Mouse (Mus musculus) neural tube, embryonic 11.5 days (tissue): ENCODE data around the gene Nmral1. TPM values are rescaled to one million over a fixed set of nuclear protein-coding genes. Genes with fewer than 3 reads are reported as not detected.
A peak's percentile ranks its signal among the peaks of the same experiment; 100 is the strongest.

Source experiments
- ATAC-seq: fragments of 200-750 bp; cut with Nextera tagmentation; 2 replicates; pipeline ENCODE4 v1.8.0; 2017; ENCODE audit warnings: moderate number of reproducible peaks, mild to moderate bottlenecking, moderate TSS enrichment, moderate library complexity; ENCODE audit not compliant: insufficient read depth, low FRiP score, low TSS enrichment
- DNase-seq: peaks from one replicate; pipeline ENCODE4 v3.0.0-alpha.2; 2015; ENCODE audit warnings: low spot score
- H3K27ac ChIP-seq: fragments of 300-500 bp; sonication (generic); 2 replicates; pipeline ENCODE4 v1.5.1; 2014; ENCODE audit warnings: low read depth, mild to moderate bottlenecking, low read length
- H3K27me3 ChIP-seq: fragments of 300-500 bp; sonication (generic); 2 replicates; pipeline ENCODE4 v1.6.1; 2014; ENCODE audit warnings: mild to moderate bottlenecking, low read length, mixed read lengths; ENCODE audit not compliant: control insufficient read depth, insufficient read depth
- H3K36me3 ChIP-seq: fragments of 300-500 bp; sonication (generic); 2 replicates; pipeline ENCODE4 v1.6.1; 2014; ENCODE audit warnings: mild to moderate bottlenecking, low read length, moderate library complexity, mixed read lengths; ENCODE audit not compliant: control insufficient read depth, insufficient read depth
- H3K4me1 ChIP-seq: fragments of 300-500 bp; sonication (generic); 2 replicates; pipeline ENCODE4 v1.6.1; 2014; ENCODE audit warnings: low read length, mixed read lengths; ENCODE audit not compliant: control insufficient read depth, insufficient read depth
- H3K4me2 ChIP-seq: fragments of 300-500 bp; sonication (generic); 2 replicates; pipeline ENCODE4 v1.6.1; 2014; ENCODE audit warnings: low read depth, mild to moderate bottlenecking, moderate library complexity
- H3K4me3 ChIP-seq: fragments of 300-500 bp; sonication (generic); 2 replicates; pipeline ENCODE4 v1.5.1; 2014; ENCODE audit warnings: low read depth, low read length
- H3K9ac ChIP-seq: fragments of 300-500 bp; sonication (generic); 2 replicates; pipeline ENCODE4 v1.6.1; 2014; ENCODE audit warnings: mild to moderate bottlenecking, low read length
- H3K9me3 ChIP-seq: fragments of 300-500 bp; sonication (generic); 2 replicates; pipeline ENCODE4 v1.6.1; 2016; ENCODE audit warnings: low read length; ENCODE audit not compliant: control insufficient read depth
- WGBS: fragments of 180-500 bp; shearing (Covaris S2); extraction: QIAGEN DNeasy Blood & Tissue Kit; methylation state at CpG from one replicate; pipeline ENCODE4 v1.1.7; 2014; 5-methylcytosine and 5-hydroxymethylcytosine counted together
- polyA plus RNA-seq: library from polyadenylated mRNA; unstranded; fragments of >200 nt; fragmentation: Nextera tagmentation; extraction: Ambion mirVana; gene quantifications from 2 replicates; pipeline ENCODE4 v1.2.1, GENCODE M21; 2014

Gene Nmral1
- polyA plus RNA-seq, 1 experiment from 2014 or later: 159 TPM

DNA sequence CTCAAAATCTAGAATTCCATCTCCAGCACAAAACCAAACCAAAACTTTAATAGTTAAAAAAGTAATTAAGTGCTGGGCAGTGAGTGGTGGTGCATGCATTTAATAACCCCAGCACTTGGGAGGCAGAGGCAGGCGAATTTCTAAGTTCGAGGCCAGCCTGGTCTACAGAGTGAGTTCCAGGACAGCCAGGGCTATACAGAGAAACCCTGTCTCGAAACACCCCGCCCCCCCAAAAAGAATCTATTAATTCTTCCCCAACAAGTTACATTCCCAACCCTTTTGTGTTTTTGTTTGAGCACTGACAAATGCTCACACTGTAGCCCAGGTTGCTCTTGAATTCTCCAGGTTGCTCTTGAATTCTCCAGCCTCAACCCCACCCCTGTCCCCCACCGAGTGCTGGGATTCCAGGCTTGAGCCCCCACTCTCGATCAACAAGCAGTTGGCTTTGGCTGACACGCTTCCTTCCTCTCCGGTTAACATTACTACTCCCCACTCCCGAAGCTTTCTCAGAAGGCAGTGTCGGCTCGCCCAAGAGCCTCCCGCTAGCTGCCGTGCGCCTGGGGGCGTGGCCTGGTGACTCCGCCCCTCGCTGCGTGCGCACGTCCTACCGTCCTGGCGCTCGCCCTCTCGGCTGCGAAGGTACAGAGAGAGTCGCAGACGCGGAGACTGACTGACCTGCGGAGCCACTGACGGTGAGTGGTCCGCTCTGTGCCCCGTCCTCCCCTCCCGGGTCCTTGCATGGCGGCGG is 6.8 kb upstream of the Nmral1 start, which contains the start of gene Hmox2:
Hmox2 (plus strand) TSS at position 582 of the 748 bp plus-strand sequence.
- ATAC-seq (peak; percentile 93), DNase-seq (peak; percentile 96)
- Histone ChIP-seq H3K9ac (peak within 1 kb of the TSS; percentile 90), H3K36me3 (no peaks in the 10 kb centered on the region), H3K4me1 (peaks cover 6% of the 10 kb centered on the region; the same call in 1 of the 2 replicates), H3K9me3 (no peaks in the 10 kb centered on the region), H3K27me3 (no peaks in the 10 kb centered on the region), H3K4me3 (peak within 1 kb of the TSS; percentile 85), H3K27ac (peak within 1 kb of the TSS; percentile 60; the same call in 1 of the 2 replicates), H3K4me2 (peak within 1 kb of the TSS; percentile 87)
- 6% methylated on average over 35 of the region's 35 CpGs for WGBS

DNA sequence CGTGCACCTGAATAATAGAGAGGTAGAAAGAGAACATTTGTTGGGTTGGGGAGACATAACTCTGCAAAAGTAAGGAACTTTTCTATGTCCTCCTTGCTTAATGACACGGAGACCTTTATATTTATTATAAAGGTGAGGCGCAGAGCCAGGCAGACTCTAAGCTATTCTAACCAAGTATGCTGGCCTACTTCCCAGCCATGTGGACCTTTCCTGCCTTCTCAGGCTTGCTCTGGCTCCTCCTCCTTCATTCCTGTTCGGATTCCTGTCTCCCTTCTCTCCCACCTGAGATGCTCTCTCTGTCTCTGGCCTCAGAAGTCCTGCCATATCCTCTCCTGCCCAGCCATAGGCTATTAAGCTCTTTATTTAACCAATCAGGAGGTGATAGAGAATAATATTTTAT is 6.1 kb upstream of the Nmral1 start:
- no peak overlapping the region for H3K9ac ChIP-seq
- no peak overlapping the region for H3K4me2 ChIP-seq
- DNase-seq (no peak), ATAC-seq (no peak)
- H3K36me3 ChIP-seq: no peaks in the 10 kb centered on the region
- H3K4me1 ChIP-seq: peaks cover 6% of the 10 kb centered on the region; the same call in 1 of the 2 replicates
- no peak overlapping the region for H3K27ac ChIP-seq
- H3K9me3 ChIP-seq: no peaks in the 10 kb centered on the region
- WGBS: 80% methylated on average over 4 of the region's 4 CpGs
- H3K4me3 ChIP-seq: no peak overlapping the region
- no peaks in the 10 kb centered on the region for H3K27me3 ChIP-seq

DNA sequence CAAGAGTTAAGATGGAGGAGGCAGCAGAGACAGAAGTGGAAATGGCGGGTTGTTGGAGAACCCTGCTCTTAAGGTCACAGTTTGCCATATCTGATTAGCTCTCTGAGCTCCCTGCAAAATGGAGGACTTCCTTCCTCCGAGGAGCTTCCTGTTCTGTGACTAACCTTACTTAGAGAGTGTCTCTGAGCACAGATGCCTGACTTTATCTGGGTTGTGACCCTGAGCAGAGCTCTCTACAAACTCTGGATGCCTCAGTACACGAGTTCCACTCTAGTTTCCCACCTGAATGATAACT is 3.7 kb upstream of the Nmral1 start:
- H3K36me3 ChIP-seq: no peaks in the 10 kb centered on the region
- DNase-seq: no peak
- H3K4me1 ChIP-seq: peaks cover 6% of the 10 kb centered on the region; the same call in 1 of the 2 replicates
- no peak overlapping the region for H3K4me3 ChIP-seq
- no peaks in the 10 kb centered on the region for H3K27me3 ChIP-seq
- WGBS: 83% methylated on average over 3 of the region's 3 CpGs
- H3K9me3 ChIP-seq: no peaks in the 10 kb centered on the region
- H3K9ac ChIP-seq: no peak overlapping the region
- no peak for ATAC-seq
- no peak overlapping the region for H3K4me2 ChIP-seq
- no peak overlapping the region for H3K27ac ChIP-seq

DNA sequence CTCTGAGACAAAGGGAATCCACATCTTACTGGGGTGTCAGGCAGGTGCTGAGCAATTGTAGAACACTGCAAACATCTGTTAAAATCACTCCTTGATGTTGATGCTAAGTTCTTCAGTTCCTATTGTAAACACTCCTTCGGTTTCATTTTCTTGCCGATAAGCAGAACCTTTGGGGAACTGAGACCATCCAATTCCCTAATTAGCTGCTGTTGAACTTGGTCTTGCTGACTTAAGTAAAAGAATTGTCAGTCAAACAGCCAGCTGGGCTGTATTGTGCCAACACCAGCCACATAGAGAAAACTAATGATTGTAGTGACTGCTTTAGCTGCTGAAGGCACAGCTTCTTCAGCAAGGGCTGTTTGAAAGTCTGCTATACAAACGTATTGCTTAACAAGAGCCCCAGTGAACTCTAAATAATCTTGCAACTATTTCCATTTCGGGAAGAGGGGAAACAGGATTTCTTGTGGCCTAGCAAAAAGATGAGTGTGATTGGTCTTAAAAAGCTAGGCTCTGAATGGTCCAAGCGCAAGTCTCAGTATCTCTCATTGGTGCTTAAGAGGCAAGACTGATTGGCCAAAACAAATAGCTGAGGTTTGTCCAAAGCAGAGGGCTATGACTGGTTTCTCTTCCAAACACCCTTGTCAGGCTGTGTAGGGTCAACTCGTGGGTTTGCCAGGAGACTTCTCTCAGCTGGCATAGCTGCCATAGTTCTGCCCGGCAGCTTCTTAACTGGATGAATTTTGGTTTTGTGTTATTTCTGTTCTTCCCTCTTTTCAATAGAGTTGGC is 3.2 kb upstream of the Nmral1 start:
- no peaks in the 10 kb centered on the region for H3K9me3 ChIP-seq
- no peaks in the 10 kb centered on the region for H3K36me3 ChIP-seq
- peaks cover 6% of the 10 kb centered on the region for H3K4me1 ChIP-seq
- no peak overlapping the region for H3K4me3 ChIP-seq
- H3K27me3 ChIP-seq: no peaks in the 10 kb centered on the region
- DNase-seq (no peak), ATAC-seq (no peak)
- H3K27ac ChIP-seq: no peak overlapping the region
- WGBS: 82% methylated on average over 7 of the region's 7 CpGs
- no peak overlapping the region for H3K9ac ChIP-seq
- no peak overlapping the region for H3K4me2 ChIP-seq

DNA sequence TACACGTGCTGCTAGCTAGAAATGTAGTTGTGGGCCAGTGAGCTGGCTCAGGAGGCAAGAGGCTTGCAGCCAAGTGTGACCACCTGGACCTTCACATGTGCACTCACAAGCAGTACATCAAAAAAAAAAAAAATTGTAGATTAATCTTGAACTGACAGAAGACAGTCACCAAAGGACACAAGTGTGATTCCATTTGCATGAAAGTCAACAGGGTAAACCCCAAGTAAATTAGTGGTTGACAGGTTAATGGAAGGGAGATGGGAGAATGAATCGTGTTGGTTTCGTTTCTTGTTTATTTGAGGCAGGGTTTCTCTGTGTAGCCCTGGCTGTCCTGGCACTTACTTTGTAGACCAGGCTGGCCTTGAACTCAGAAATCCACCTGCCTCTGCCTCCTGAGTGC is 1.3 kb downstream of the Nmral1 start:
- Histone ChIP-seq H3K27me3 (no peaks in the 10 kb centered on the region), H3K4me3 (peak overlapping the region; percentile 73), H3K4me2 (peak overlapping the region; percentile 60), H3K9me3 (no peaks in the 10 kb centered on the region), H3K9ac (no peak overlapping the region), H3K27ac (no peak overlapping the region), H3K36me3 (peaks cover 24% of the 10 kb centered on the region), H3K4me1 (no peaks in the 10 kb centered on the region; the same call in 1 of the 2 replicates)
- no peak for ATAC-seq
- DNase-seq: no peak
- WGBS: 46% methylated on average over 3 of the region's 3 CpGs

DNA sequence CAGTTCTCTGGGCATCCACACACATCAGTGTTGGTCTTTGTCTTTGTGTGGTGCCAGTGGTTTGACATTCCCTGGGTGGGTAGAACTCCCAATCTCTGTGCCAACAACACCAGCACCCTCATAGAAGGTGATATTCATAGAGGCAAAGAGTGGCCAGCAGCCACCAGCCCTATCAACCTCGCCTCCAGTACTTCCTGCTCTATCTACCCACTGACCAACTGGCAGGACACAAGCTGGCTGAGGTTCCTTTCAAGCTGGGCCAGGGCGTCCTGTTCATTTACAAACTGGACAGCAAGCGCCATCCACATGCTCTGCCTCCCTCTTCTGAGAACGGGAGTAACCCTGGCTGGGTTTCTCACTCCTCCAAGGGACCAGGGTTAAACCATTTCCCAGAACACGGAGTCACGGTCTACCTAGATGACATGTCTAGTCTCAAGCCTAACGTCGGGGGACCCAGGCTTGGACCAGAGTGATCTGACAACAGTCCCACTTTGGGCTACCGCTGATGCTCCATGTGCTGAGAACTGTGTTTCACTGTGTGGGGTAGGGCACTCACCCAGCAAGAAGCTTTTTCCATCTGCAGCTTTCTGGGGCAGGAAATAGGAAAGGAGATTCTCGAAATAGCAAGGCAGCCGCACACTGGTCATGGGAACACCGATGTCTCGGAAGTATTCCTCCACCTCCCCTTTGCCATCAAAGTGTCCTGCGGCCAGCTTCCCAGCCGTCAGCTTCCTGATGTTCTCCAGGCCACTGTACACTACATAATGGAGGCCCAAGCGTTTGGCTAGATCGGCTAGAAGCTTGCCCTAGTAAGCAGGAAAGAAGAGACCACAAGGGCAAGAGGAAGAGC is 5.1 kb downstream of the Nmral1 start:
- H3K36me3 ChIP-seq: peaks cover 27% of the 10 kb centered on the region
- no peak for ATAC-seq
- no peak for DNase-seq
- H3K9me3 ChIP-seq: no peaks in the 10 kb centered on the region
- no peak overlapping the region for H3K9ac ChIP-seq
- no peak overlapping the region for H3K27ac ChIP-seq
- H3K27me3 ChIP-seq: no peaks in the 10 kb centered on the region
- H3K4me2 ChIP-seq: no peak overlapping the region
- no peak overlapping the region for H3K4me3 ChIP-seq
- H3K4me1 ChIP-seq: no peaks in the 10 kb centered on the region; the same call in 1 of the 2 replicates
- WGBS: 93% methylated on average over 17 of the region's 17 CpGs

DNA sequence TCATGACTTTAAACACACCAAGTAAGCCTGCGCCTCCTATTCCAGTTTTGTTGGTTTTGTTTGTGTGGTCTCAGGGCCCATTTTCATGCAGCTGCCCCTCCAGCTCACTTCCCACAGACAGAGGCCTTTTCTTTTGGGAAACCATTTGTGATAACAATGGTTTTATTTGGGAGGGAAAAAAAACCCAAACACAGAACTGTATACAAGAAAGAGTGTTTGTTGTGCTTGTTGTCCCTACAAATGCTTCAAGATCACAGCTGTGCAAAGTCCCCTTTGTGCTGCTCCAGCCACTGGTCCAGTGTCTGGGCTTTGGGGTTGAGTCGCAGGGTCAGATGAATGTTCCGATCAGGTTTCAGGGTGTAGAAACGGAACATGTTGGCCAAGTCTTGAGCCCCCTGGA is 8.0 kb downstream of the Nmral1 start:
- peaks cover 28% of the 10 kb centered on the region for H3K36me3 ChIP-seq
- H3K9ac ChIP-seq: no peak overlapping the region
- H3K27ac ChIP-seq: no peak overlapping the region
- H3K4me3 ChIP-seq: no peak overlapping the region
- DNase-seq (no peak), ATAC-seq (no peak)
- no peaks in the 10 kb centered on the region for H3K27me3 ChIP-seq
- WGBS: 91% methylated on average over 4 of the region's 4 CpGs
- H3K9me3 ChIP-seq: no peaks in the 10 kb centered on the region
- no peaks in the 10 kb centered on the region for H3K4me1 ChIP-seq
- H3K4me2 ChIP-seq: no peak overlapping the region

DNA sequence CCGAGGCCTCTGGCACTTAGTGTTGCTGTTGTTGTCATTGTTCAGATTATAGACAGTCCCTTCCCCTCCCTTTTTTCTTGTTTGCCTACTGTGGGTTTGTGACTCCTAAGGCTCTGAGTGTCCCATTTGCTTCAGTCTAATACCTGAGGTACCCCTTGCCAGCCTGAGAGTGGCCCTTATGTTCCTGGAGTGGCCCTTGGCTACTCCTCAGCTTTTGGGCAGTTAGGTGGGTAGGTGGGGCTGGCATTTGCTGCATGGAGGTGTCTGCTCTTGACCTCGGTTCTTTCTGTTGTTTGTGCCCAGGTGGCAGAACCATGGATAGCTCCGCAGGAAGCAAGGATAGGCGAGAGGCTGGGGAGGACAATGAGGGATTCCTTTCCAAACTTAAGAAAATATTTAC is 13.6 kb downstream of the Nmral1 start:
- Histone ChIP-seq H3K4me3 (no peak overlapping the region), H3K9me3 (no peaks in the 10 kb centered on the region), H3K27me3 (no peaks in the 10 kb centered on the region), H3K27ac (no peak overlapping the region), H3K9ac (no peak overlapping the region), H3K4me2 (no peak overlapping the region), H3K4me1 (no peaks in the 10 kb centered on the region), H3K36me3 (peaks cover 21% of the 10 kb centered on the region)
- 64% methylated on average over 4 of the region's 4 CpGs for WGBS
- ATAC-seq: no peak
- DNase-seq: no peak
